Mouse (Mus musculus): ENCODE results near the gene Ddr2.
"Not testable (repeated sequence)": the region's sequence is repeated elsewhere in the genome, so short reads cannot be mapped to it uniquely, and the experiment has no call there.

The Ddr2 gene

GRCm38 (mm10) chr1:170110516-170111332, at the start of gene Ddr2:
Ddr2 (minus strand) TSS chr1:170110762.
- DNase-seq: peak; percentile 27 to 29

- no peak for DNase-seq
Measured at GRCm38 (mm10) chr1:170159707-170160106, 49.1 kb upstream of the Ddr2 start.

GRCm38 (mm10) chr1:170155761-170156160, 45.2 kb upstream of the Ddr2 start:
- DNase-seq: no peak

GRCm38 (mm10) chr1:170155298-170155697, 44.7 kb upstream of the Ddr2 start:
- no peak for DNase-seq

GRCm38 (mm10) chr1:170153986-170154385, 43.4 kb upstream of the Ddr2 start:
- no peak for DNase-seq

- DNase-seq: no peak
Measured at GRCm38 (mm10) chr1:170152552-170152951, 42.0 kb upstream of the Ddr2 start.

GRCm38 (mm10) chr1:170150870-170151269, 40.3 kb upstream of the Ddr2 start:
- DNase-seq: no peak

- DNase-seq: no peak
Measured at GRCm38 (mm10) chr1:170149756-170150155, 39.2 kb upstream of the Ddr2 start.

- DNase-seq: no peak
Measured at GRCm38 (mm10) chr1:170148536-170148935, 38.0 kb upstream of the Ddr2 start.

GRCm38 (mm10) chr1:170147651-170148448, 37.3 kb upstream of the Ddr2 start:
- DNase-seq: no peak

GRCm38 (mm10) chr1:170145606-170146005, 35.0 kb upstream of the Ddr2 start:
- no peak for DNase-seq

- no peak for DNase-seq
Measured at GRCm38 (mm10) chr1:170142256-170142871, 31.8 kb upstream of the Ddr2 start.

- no peak for DNase-seq
Measured at GRCm38 (mm10) chr1:170141626-170142025, 31.1 kb upstream of the Ddr2 start.

GRCm38 (mm10) chr1:170136351-170137009, 25.9 kb upstream of the Ddr2 start:
- peak; percentile 57 to 69 for DNase-seq

GRCm38 (mm10) chr1:170134264-170134663, 23.7 kb upstream of the Ddr2 start:
- DNase-seq: no peak

- DNase-seq: no peak
Measured at GRCm38 (mm10) chr1:170130962-170131361, 20.4 kb upstream of the Ddr2 start.

GRCm38 (mm10) chr1:170124644-170125043, 14.1 kb upstream of the Ddr2 start:
- DNase-seq: no peak

GRCm38 (mm10) chr1:170113616-170114015, 3.1 kb upstream of the Ddr2 start:
- DNase-seq: no peak

- DNase-seq: no peak
Measured at GRCm38 (mm10) chr1:170112261-170112660, 1.7 kb upstream of the Ddr2 start.

- peak; percentile 57 to 59 for DNase-seq
Measured at GRCm38 (mm10) chr1:170111651-170112226, 1.2 kb upstream of the Ddr2 start.

- DNase-seq: no peak
Measured at GRCm38 (mm10) chr1:170109776-170110515, 616 bp downstream of the Ddr2 start.

- DNase-seq: not testable (repeated sequence)
Measured at GRCm38 (mm10) chr1:170102814-170103213, 7.7 kb downstream of the Ddr2 start.

Data from cerebellum, postnatal 36 days (tissue).